Mouse (Mus musculus): ENCODE results near the gene Ptges3l. TPM values are rescaled to one million over a fixed set of nuclear protein-coding genes. Genes with fewer than 3 reads are reported as not detected.

Ptges3l gene
- polyA plus RNA-seq, 1 experiment, result 58.8 TPM

GRCm38 (mm10) chr11:101433396-101433795 is 8.3 kb upstream of the Ptges3l start:
- no peak overlapping the region for H3ac ChIP-seq (ENCODE audit: control insufficient read depth, insufficient read length)

DNA sequence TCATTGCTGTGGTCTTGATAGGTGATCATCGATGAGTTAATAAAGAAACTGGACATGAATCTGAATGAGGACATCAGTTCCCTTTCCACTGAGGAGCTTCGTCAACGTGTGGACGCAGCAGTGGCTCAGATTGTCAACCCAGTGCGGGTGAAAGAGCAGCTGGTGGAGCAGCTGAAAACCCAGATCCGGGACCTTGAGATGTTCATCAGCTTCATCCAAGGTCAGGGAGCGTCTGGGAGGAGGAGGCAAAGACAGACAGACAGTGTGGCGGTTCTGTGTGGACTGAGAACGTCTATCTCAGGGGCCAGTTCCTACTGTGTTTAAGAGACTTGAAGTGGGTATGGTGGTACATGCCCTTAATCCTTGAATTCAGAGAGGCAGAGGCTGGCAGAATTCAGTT is 6.2 kb upstream of the Ptges3l start:
- no peaks in the 10 kb centered on the region for H3K27me3 ChIP-seq (ENCODE audit: control insufficient read depth, insufficient read depth, insufficient read length)
- no peak overlapping the region for H3K4me2 ChIP-seq (ENCODE audit: low read depth)
- H3K36me3 ChIP-seq (ENCODE audit: control insufficient read depth, insufficient read depth), result peaks cover 4% of the 10 kb centered on the region
- no peak for TF ChIP-seq MYOG (IDR thresholded peaks at IDR 0.05; ENCODE audit: control insufficient read depth in 1 of 3, insufficient read depth in 1 of 3, insufficient read length in 2 of 3, low read depth in 2 of 3)
- no peak for TF ChIP-seq MAX (IDR thresholded peaks at IDR 0.05; ENCODE audit: low read depth)
- TF ChIP-seq POLR2AphosphoS2 (IDR thresholded peaks at IDR 0.05; ENCODE audit: insufficient read length, low read depth), result no peak
- TF ChIP-seq E2F4 (IDR thresholded peaks at IDR 0.05; ENCODE audit: insufficient read depth), result no peak
- no peak for TF ChIP-seq USF1 (IDR thresholded peaks at IDR 0.05; ENCODE audit: low read depth)
- no peak for TF ChIP-seq SRF (IDR thresholded peaks at IDR 0.05; ENCODE audit: control insufficient read depth, insufficient read length, low read depth)
- TF ChIP-seq MYOD1 (IDR thresholded peaks at IDR 0.05; ENCODE audit: control insufficient read depth in 1 of 3, insufficient read length in 2 of 3, low read depth in 2 of 3), result no peak
- TF ChIP-seq REST (IDR thresholded peaks at IDR 0.05; ENCODE audit: insufficient read depth, insufficient read length), result no peak
- no peak for TF ChIP-seq TCF3 (IDR thresholded peaks at IDR 0.05; ENCODE audit: insufficient read length, low read depth)
- no peak for TF ChIP-seq TCF12 (IDR thresholded peaks at IDR 0.05; ENCODE audit: insufficient read depth, poor library complexity, severe bottlenecking)
- TF ChIP-seq CEBPB (IDR thresholded peaks at IDR 0.05; ENCODE audit: insufficient read depth, poor library complexity, severe bottlenecking), result no peak
- TF ChIP-seq POLR2A (IDR thresholded peaks at IDR 0.05; ENCODE audit: insufficient read length, low read depth), result no peak
- H3ac ChIP-seq (ENCODE audit: control insufficient read depth, insufficient read length), result no peak overlapping the region
- H3K79me2 ChIP-seq (ENCODE audit: control insufficient read depth, insufficient read depth), result peaks cover 12% of the 10 kb centered on the region
- no peak overlapping the region for H3K4me3 ChIP-seq

More at GRCm38 (mm10) chr11:101433396-101433795, 8.3 kb upstream of the Ptges3l start:
- TF ChIP-seq REST (IDR thresholded peaks at IDR 0.05; ENCODE audit: insufficient read depth, insufficient read length) (no peak), MAX (IDR thresholded peaks at IDR 0.05; ENCODE audit: low read depth) (no peak), CEBPB (IDR thresholded peaks at IDR 0.05; ENCODE audit: insufficient read depth, poor library complexity, severe bottlenecking) (no peak), MYOD1 (IDR thresholded peaks at IDR 0.05; ENCODE audit: control insufficient read depth in 1 of 3, insufficient read length in 2 of 3, low read depth in 2 of 3) (no peak), POLR2AphosphoS2 (IDR thresholded peaks at IDR 0.05; ENCODE audit: insufficient read length, low read depth) (no peak), E2F4 (IDR thresholded peaks at IDR 0.05; ENCODE audit: insufficient read depth) (no peak)
- Histone ChIP-seq H3K79me2 (ENCODE audit: control insufficient read depth, insufficient read depth) (no peaks in the 10 kb centered on the region), H3K36me3 (ENCODE audit: control insufficient read depth, insufficient read depth) (peaks cover 4% of the 10 kb centered on the region), H3K4me3 (no peak overlapping the region), H3K27me3 (ENCODE audit: control insufficient read depth, insufficient read depth, insufficient read length) (no peaks in the 10 kb centered on the region), H3K4me2 (ENCODE audit: low read depth) (no peak overlapping the region)

DNA sequence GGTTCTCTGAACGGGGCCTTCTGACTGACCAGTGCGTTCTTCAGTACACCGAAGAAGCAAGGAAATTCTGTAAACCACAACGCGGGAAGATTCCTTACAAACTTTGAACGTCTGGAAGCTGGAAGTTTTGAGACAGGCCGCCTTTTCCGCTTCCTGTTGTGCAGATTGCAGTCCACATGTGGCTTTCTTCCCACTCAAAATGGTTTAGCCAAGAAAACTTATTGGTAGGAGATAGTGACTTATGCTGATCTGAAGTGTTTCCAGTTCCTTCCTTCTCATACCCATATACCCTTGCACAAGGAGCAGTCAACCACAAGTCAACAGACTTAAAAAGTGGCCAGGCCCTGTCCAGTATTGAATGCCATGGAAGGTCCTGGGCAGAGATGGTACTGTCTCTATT is 1.0 kb upstream of the Ptges3l start:
- Histone ChIP-seq H3K27me3 (ENCODE audit: control insufficient read depth, insufficient read depth, insufficient read length) (no peaks in the 10 kb centered on the region), H3K4me3 (peak overlapping the region; percentile 66), H3ac (ENCODE audit: control insufficient read depth, insufficient read length) (no peak overlapping the region), H3K36me3 (ENCODE audit: control insufficient read depth, insufficient read depth) (peaks cover 1% of the 10 kb centered on the region), H3K4me2 (ENCODE audit: low read depth) (peak overlapping the region; percentile 98), H3K79me2 (ENCODE audit: control insufficient read depth, insufficient read depth) (peaks cover 27% of the 10 kb centered on the region)
- no peak for TF ChIP-seq MYOG (IDR thresholded peaks at IDR 0.05; ENCODE audit: control insufficient read depth in 1 of 3, insufficient read depth in 1 of 3, insufficient read length in 2 of 3, low read depth in 2 of 3)
- TF ChIP-seq TCF3 (IDR thresholded peaks at IDR 0.05; ENCODE audit: insufficient read length, low read depth), result no peak
- TF ChIP-seq POLR2A (IDR thresholded peaks at IDR 0.05; ENCODE audit: insufficient read length, low read depth), result no peak
- no peak for TF ChIP-seq E2F4 (IDR thresholded peaks at IDR 0.05; ENCODE audit: insufficient read depth)
- TF ChIP-seq POLR2AphosphoS2 (IDR thresholded peaks at IDR 0.05; ENCODE audit: insufficient read length, low read depth), result no peak
- TF ChIP-seq REST (IDR thresholded peaks at IDR 0.05; ENCODE audit: insufficient read depth, insufficient read length), result no peak
- TF ChIP-seq MAX (IDR thresholded peaks at IDR 0.05; ENCODE audit: low read depth), result no peak
- TF ChIP-seq USF1 (IDR thresholded peaks at IDR 0.05; ENCODE audit: low read depth), result no peak
- TF ChIP-seq MYOD1 (IDR thresholded peaks at IDR 0.05; ENCODE audit: control insufficient read depth in 1 of 3, insufficient read length in 2 of 3, low read depth in 2 of 3), result no peak

DNA sequence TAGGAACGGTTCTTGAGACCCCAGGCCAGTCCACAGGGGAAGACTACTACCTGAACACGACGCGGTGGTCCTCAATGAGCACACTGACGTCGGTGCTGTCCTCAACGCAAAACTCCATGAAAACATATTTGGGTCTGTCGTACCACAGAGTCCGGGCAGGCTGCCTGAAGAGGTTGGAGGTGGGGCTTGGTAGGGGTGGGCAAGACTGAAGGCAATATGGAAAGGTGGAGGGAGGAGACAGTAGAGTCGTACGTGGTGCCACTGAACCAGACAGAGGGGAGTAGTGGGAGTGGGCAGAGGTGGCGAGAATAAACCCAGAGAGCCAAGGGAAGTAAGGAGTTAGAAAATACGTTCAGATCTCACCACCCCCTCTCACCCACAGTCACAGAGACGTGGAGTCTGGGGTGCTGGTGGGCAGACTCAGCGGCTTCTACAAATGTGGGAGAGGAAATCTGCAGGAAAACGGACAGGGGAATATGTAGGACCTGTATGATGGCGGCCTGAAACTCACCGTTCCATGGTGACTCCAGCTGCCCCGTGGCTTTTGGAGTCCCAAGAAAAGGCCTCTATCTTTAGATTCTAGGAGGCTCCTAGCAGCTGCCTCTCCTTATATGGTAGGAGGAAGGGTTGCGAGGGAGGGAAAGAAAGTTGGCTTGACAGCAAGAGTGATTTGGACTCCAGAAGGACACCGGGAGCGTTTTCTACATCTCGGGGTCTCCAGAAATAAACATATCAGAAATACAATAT is 855 bp downstream of the Ptges3l start, which contains the start of gene Gm27029:
Gene Gm27029, minus strand, starts transcription at position 692 of the 747 bp plus-strand sequence.
- H3K4me3 ChIP-seq, result peak within 1 kb of the TSS; percentile 66
- peak within 1 kb of the TSS; percentile 98 for H3K4me2 ChIP-seq (ENCODE audit: low read depth)
- H3K79me2 ChIP-seq (ENCODE audit: control insufficient read depth, insufficient read depth), result peaks cover 27% of the 10 kb centered on the region
- H3ac ChIP-seq (ENCODE audit: control insufficient read depth, insufficient read length), result peak within 1 kb of the TSS; percentile 64
- TF ChIP-seq CEBPB (IDR thresholded peaks at IDR 0.05; ENCODE audit: insufficient read depth, poor library complexity, severe bottlenecking) (no peak), TCF3 (IDR thresholded peaks at IDR 0.05; ENCODE audit: insufficient read length, low read depth) (no peak), REST (IDR thresholded peaks at IDR 0.05; ENCODE audit: insufficient read depth, insufficient read length) (no peak), TCF12 (IDR thresholded peaks at IDR 0.05; ENCODE audit: insufficient read depth, poor library complexity, severe bottlenecking) (no peak), POLR2A (IDR thresholded peaks at IDR 0.05; ENCODE audit: insufficient read length, low read depth) (peak; percentile 56), MYOG (IDR thresholded peaks at IDR 0.05; ENCODE audit: control insufficient read depth in 1 of 3, insufficient read depth in 1 of 3, insufficient read length in 2 of 3, low read depth in 2 of 3) (peak in 2 of 3 experiments; percentile 40 to 72), USF1 (IDR thresholded peaks at IDR 0.05; ENCODE audit: low read depth) (no peak), MAX (IDR thresholded peaks at IDR 0.05; ENCODE audit: low read depth) (no peak), SRF (IDR thresholded peaks at IDR 0.05; ENCODE audit: control insufficient read depth, insufficient read length, low read depth) (peak; percentile 95), MYOD1 (IDR thresholded peaks at IDR 0.05; ENCODE audit: control insufficient read depth in 1 of 3, insufficient read length in 2 of 3, low read depth in 2 of 3) (peak in 1 of 3 experiments; percentile 38), E2F4 (IDR thresholded peaks at IDR 0.05; ENCODE audit: insufficient read depth) (no peak), POLR2AphosphoS2 (IDR thresholded peaks at IDR 0.05; ENCODE audit: insufficient read length, low read depth) (peak; percentile 59)
- no peaks in the 10 kb centered on the region for H3K27me3 ChIP-seq (ENCODE audit: control insufficient read depth, insufficient read depth, insufficient read length)
- no peaks in the 10 kb centered on the region for H3K36me3 ChIP-seq (ENCODE audit: control insufficient read depth, insufficient read depth)

Measured in myocyte (in vitro differentiated cells).